Mouse (Mus musculus) natural killer cell, adult 2 months (primary cell): ENCODE measurements around the gene Mbl1.

Experiments used
- DNase-seq, 2 experiments: peaks; one replicate each; pipeline ENCODE4 v3.0.0; 2022; ENCODE audit warnings: low spot score in 2 of 2

The Mbl1 gene

GRCm38 (mm10) chr14:41189496-41189895 lies 38.2 kb downstream of the Mbl1 start:
- no peak for DNase-seq

DNA sequence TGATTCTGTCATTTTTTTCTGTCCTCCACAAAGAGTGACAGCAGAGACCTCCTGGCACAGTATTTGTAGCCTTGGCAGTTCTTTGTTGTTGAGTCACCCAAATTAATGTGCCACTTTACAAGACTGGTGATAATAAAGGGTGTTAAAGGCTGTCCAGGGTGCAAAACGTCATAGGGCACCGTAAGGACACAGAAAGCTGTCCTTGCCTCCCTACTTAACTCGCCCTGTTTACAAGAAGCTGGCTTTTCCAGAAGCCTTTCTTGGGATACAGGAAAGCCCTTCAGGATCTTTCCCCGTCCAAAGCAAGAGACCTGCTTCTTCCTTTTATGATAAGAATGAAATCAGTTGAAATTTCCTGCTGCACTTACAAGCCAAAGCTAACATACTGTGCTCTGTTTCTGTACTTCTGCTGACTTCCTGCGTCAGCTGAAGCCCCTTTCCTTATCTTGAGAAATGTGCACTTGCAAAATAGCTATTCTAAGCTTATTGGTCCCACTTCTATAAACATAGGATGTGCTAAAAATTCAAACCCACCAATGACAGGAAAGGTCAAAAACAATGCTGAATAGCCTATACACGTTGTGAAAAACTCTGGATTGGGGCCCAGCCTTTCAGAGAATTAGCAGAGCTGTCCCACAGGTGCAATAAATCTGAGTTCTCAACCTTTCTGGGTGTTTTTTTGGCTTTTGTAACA lies 46.9 kb downstream of the Mbl1 start:
- no peak for DNase-seq
